Mouse (Mus musculus) kidney, adult 9 months (tissue): ENCODE data around the gene Fam155a.

Experiments
- DNase-seq: peaks from one replicate; pipeline ENCODE4 v3.0.0; 2022

Gene Fam155a

DNA sequence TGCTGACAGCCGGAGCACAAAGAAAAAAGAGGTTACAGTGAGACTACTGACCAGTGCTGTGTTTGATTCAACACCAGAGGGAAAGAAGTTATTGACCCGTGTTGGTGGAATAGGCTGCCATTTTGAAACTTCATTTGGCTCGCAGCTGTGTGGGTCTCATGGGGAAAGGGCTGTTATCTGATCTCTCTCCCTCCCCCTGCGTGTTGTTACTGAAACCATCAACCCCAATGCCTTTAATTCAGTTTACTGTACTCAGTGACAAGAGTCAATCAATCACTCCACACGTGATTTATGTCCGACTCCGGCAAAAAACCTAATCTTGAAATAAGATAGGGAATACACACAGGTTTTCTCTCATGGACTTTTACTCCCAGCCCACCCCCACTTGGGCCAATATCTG lies 611.6 kb downstream of the Fam155a start:
- DNase-seq, result no peak

DNA sequence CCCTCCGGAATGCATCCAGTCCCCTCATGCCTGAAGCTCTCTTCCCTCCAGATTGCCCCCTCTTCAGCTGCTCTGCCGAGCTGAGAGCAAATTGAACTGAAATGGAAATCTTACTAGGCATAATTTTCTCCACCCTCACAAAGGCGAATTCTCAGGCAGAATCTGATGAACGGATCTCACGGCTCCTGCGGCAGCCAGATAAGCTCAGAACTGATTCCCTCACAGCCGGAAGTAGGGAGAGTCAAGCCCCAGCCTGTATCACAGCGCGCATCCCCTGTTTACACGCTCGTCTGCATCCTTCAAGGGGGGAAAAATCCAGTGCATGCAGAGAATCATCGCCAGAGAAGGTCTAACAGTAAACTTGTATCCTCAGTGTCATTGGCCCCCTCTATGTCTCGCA lies 612.3 kb downstream of the Fam155a start:
- no peak for DNase-seq

DNA sequence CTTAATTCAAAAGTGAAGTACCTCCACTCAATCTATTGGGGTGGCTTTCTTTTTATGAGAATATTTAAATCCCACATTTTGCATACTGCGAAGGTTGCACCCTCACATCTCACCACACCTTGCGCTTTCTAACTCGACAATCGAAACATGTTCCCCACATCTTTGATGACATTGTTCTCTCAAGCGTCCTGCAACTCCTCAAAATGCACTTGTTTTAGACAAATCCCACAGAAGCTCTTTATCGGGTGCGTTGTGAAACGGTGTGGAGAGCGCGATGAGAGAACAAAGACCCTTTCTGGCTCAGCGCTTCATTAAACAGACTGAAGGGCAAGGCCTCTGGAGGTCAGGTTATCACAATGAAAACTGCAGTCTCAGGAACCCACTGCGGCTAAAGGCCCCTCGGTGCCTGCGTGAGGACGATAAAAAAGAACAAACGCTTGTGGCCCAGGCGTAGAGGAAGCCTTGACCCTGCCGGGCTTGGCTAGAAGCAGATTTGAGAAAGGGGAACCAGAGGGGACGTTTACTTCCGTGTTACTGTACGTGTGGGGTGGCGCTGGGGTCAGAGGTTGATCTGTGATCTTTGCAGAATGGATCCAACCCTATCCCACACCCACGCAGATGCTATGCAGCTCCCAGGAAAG lies 613.7 kb downstream of the Fam155a start:
- no peak for DNase-seq
